Mouse (Mus musculus) thymus, adult 18-20 months (tissue): ENCODE measurements around the gene AU022252.
A peak's percentile ranks its signal among the peaks of the same experiment; 100 is the strongest.

Experiments used
- DNase-seq, 2 experiments: peaks; one replicate each; pipeline ENCODE4 v3.0.0; 2022; ENCODE audit warnings: mixed read lengths in 2 of 2

Gene AU022252

GRCm38 (mm10) chr4:119244468-119245240 is 12.1 kb upstream of the AU022252 start:
- no peak for DNase-seq

GRCm38 (mm10) chr4:119242571-119242970 is 10.1 kb upstream of the AU022252 start:
- no peak for DNase-seq

DNA sequence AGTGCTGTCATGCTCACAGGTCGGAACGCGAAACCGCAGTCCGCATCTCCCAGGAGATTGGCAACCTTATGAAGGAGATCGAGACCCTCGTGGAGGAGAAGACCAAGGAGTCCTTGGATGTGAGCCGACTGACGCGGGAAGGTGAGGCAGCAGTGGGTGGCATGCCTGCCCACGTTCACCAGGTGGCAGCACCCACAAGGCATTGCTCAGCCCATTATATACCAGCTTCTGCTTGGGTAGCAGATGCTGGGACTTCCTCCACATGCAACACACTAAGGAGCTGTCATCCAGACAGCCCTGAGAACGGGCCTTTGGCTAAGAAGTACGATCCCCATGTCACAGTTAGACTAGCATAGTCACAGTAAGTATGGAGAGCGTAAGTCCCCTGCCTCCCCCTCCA is 9.2 kb upstream of the AU022252 start:
- DNase-seq, result no peak

DNA sequence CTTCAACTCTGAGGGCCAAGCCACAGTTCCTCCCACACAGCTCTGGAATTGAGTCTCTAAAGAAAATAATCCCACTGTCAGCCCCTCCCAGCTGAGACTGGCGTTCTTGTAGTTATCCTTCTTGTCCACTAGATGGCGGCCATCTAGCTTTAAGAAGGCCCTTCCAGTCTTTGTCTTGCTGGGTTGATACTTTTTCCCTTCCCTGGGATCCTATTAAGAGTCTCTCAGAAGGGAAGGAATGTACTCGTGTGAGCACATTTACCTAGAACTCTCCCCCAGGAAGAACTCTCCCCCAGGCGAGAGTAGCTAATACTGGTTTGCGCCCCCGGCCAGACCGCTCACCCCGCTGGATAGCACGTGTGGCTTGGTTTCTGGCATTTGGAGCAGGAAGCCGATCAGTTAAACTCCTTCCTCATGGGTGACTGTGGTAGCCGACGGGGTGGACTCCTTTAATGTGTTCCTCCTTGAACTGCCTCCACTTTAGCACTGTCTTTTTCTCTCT is 6.7 kb upstream of the AU022252 start:
- no peak for DNase-seq

- DNase-seq, result no peak
Observed at GRCm38 (mm10) chr4:119238661-119239060, 6.1 kb upstream of the AU022252 start.

DNA sequence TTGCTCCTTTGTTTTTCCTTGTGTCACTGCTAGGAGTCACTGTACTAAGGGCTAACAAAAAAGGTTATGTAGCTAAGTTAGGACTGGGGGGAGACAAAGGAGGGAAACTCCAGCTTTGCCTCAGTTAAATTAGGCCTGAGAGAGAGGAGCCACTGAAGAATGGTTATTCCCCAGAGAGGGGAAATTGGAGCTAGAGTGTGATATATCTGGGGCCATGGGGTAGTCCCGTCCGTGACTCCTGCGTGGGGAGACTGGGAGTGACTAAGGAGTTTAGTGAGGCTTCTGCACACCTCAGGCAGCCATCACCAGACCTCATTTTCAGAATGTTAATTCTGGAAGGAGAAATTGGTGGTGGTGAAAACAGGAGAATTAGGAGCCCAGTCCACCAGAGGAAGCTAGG is 1.8 kb upstream of the AU022252 start:
- no peak for DNase-seq

GRCm38 (mm10) chr4:119233256-119233901 is 867 bp upstream of the AU022252 start:
- DNase-seq, result peak in 1 of 2 experiments; percentile 32

DNA sequence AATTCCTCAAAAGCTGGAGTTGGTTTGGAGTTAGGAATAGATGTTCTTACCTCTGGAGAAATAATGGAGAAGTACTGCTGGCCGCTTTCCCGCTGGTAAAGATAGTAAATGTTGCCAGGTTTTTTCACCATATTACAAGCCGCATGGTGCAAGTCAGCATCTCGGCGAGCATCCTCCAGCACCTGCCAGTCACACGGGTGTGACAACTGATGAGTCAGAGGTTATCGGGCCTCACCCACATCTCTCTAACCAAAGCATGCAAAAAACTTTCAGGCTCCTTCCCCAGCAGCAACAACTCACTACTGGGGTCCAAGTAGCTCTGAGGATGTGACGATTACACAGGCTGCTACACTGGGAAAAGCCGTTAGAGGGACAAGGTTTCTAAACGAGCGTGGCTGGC is 5.8 kb downstream of the AU022252 start:
- DNase-seq, result no peak

DNA sequence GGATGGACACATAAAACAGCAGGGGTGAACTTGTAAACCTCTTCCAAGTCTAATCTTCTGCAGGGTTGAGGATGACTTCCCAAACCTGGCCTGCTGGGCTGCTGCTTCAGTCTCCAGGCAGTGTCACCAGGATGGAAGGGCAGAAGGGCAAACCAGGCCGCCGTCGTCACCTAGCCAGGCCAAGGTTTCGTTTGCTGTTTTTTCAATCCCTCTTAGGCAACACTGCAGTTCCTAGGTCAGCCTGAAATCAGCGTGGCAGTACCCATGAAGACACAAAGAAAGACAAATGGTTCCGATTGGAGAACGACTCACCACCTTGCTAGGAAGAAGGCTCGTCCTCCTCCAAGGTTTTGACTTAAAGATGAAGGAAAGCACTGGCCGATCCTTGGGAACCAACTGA is 6.8 kb downstream of the AU022252 start:
- DNase-seq, result no peak

- DNase-seq, result no peak
Observed at GRCm38 (mm10) chr4:119224534-119224933, 8.0 kb downstream of the AU022252 start.

- no peak for DNase-seq
Observed at GRCm38 (mm10) chr4:119223696-119224095, 8.8 kb downstream of the AU022252 start.

DNA sequence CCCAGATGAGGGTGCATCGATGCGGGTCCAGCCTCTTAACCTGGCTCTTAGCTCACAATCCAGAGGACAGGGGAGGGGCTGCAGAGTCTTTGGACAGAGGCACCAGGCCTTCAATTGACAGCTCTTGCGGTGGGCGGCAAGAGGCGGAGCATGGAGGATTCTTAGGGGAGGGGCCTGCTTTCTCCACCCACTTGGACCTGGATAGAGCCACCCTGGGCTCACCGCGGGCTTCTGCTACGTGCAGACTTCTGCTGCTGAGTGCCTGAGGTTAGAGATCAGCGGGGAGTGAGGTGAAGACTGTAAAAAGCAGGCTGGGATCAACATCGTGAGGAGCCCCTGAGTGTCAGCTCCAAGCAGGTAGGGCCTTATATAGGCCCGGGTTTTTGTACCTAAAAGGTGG is 14.3 kb downstream of the AU022252 start, which contains the start of gene Tmem269:
Gene Tmem269, minus strand, starts transcription at position 49 of the 400 bp plus-strand sequence.
- DNase-seq, result no peak

- no peak for DNase-seq
Observed at GRCm38 (mm10) chr4:119216667-119217066, 15.8 kb downstream of the AU022252 start.

DNA sequence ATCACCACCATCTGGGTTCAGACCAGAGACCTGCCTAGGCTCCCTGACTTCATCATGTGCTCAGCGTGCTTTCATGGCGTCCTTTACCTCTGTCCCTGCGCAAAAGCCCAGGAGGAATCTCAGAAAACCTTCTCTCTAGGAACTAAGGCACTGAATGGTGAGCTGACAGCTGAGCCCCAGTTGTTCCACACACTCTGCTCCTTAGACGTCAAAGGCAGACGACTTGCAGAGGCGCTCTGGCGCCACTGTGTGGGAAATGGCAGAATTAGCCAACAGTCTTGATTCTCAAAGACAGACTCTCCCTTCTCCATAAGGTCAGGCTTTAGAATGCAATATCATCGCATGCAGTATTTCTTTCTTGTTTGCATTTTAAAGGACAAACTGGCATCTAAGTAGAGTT is 27.8 kb downstream of the AU022252 start:
- DNase-seq, result peak; percentile 11 to 17

GRCm38 (mm10) chr4:119198105-119198504 is 34.4 kb downstream of the AU022252 start:
- DNase-seq, result no peak

GRCm38 (mm10) chr4:119195582-119196320 is 36.8 kb downstream of the AU022252 start:
- DNase-seq, result no peak

- peak; percentile 77 to 78 for DNase-seq
Observed at GRCm38 (mm10) chr4:119194909-119195581, 37.5 kb downstream of the AU022252 start, which contains the start of gene Svbp. Svbp (plus strand) TSS chr4:119195306.

GRCm38 (mm10) chr4:119192757-119193156 is 39.8 kb downstream of the AU022252 start:
- no peak for DNase-seq

- DNase-seq, result no peak
Observed at GRCm38 (mm10) chr4:119191273-119191672, 41.2 kb downstream of the AU022252 start.

GRCm38 (mm10) chr4:119190618-119191017 is 41.9 kb downstream of the AU022252 start:
- no peak for DNase-seq

GRCm38 (mm10) chr4:119189864-119190263 is 42.6 kb downstream of the AU022252 start, which contains the start of gene Ermap:
Ermap (minus strand) TSS chr4:119190011.
- DNase-seq, result no peak

DNA sequence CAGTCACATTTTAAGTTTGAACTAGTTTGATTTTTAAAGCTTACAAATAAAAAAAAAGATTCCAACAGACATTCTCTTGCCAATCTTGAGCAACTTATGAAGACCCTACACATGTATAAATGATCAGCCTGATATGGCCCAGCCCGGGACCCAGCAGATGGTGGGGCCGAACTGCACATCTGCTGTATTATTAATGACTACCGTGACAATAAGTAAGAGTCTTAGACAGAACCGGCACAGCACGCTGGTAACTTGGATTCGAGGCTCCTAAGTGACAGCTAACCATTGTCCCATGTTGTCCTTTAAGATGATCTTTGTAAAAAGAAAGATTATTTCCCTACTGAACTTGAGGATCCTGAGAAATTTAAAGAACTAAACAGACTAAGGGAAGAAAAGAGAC is 43.1 kb downstream of the AU022252 start:
- DNase-seq, result no peak
